Mouse (Mus musculus): ENCODE measurements at regions not wholly inside any gene's neighbourhood (a gene's known extent, or its start where the extent isn't known, plus 50 kb on each side); places are given as distances from the start of the nearest gene placed in this dataset.

DNA sequence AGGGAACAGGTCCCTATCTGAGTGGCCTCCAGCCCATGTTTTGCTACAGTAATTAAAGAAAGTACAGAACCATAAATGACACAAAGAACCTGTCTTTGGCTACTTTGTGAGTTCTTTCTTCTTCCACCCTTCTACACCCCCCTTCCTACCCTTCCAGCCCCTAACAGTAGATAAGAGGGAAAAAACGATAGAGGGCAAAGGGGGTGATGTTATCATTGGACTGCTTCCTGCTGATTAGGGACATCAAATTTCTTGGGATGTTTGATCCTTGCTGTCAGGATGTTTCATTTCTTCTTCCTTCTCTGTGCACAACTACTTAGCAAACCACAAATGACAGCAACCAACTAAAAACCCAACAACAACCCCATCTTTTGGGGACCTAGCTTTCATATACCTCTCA, 232.5 kb upstream of the Rpl38 start:
- in situ Hi-C loops (cut with MboI; ENCODE audit: low pct_unique_long_range_greater_than_20kb), result no loop called here
- DNase-seq (ENCODE audit: low read depth, low spot score) (no peak), ATAC-seq (no peak)
- ChIA-PET CTCF (no interaction called here), POLR2A (interaction anchor here (0.9 kb wide), 1 partner anchor 12 kb away, joined by 3 read pairs; no protein-coding TSS in a partner anchor)
- H3K27me3 ChIP-seq, result no peaks in the 10 kb centered on the region
- TF ChIP-seq CTCF (IDR thresholded peaks at IDR 0.05), result no peak

GRCm38 (mm10) chr11:114433561-114433960, 234.8 kb upstream of the Rpl38 start:
- TF ChIP-seq CTCF (IDR thresholded peaks at IDR 0.05), result no peak
- no peaks in the 10 kb centered on the region for H3K27me3 ChIP-seq
- ATAC-seq (peak; percentile 23), DNase-seq (ENCODE audit: low read depth, low spot score) (no peak)
- in situ Hi-C loops (cut with MboI; ENCODE audit: low pct_unique_long_range_greater_than_20kb), result no loop called here
- CTCF ChIA-PET, result no interaction called here
- POLR2A ChIA-PET, result no interaction called here

- ATAC-seq, result no peak
- no peaks in the 10 kb centered on the region for H3K27me3 ChIP-seq
- POLR2A ChIA-PET, result no interaction called here
- no peak for TF ChIP-seq CTCF (IDR thresholded peaks at IDR 0.05)
- CTCF ChIA-PET, result interaction anchor here (0.7 kb wide), 1 partner anchor 213 kb away, joined by 3 read pairs; no protein-coding TSS in a partner anchor
- no peak for DNase-seq (ENCODE audit: low read depth, low spot score)
- in situ Hi-C loops (cut with MboI; ENCODE audit: low pct_unique_long_range_greater_than_20kb), result no loop called here
Observed at GRCm38 (mm10) chr11:114425447-114425846, 242.9 kb upstream of the Rpl38 start.

- DNase-seq (ENCODE audit: low read depth, low spot score), result peak; percentile 46
- in situ Hi-C loops (cut with MboI; ENCODE audit: low pct_unique_long_range_greater_than_20kb), result no loop called here
- POLR2A ChIA-PET, result interaction anchor here (0.6 to 0.7 kb wide), 2 partner anchors 32 to 268 kb away, joined by 3 to 4 read pairs; no protein-coding TSS in a partner anchor
- no peaks in the 10 kb centered on the region for H3K27me3 ChIP-seq
- ATAC-seq, result peak; percentile 75
- CTCF ChIA-PET, result interaction anchor here (1.4 kb wide), 1 partner anchor 16 kb away, joined by 6 read pairs; no protein-coding TSS in a partner anchor
- TF ChIP-seq CTCF (IDR thresholded peaks at IDR 0.05), result no peak
Observed at GRCm38 (mm10) chr11:114423322-114423721, 245.0 kb upstream of the Rpl38 start.

DNA sequence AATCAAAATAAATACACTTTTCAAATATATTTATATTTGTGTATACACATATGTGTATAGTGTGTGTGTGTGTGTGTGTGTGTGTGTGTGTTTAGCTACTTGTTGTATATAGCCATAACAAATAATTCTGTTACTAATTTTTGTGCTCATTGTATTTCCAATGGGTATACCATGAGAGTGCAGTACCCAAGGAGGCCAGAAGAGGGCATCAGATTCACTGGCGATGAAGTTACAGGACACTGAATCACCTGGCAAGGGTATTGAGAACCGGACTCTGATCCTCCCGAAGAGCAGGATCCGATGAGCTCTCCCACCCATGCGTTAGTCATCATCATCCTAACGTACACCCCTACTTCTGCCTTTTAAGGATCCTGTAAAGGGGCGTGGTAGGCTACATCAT, 249.3 kb upstream of the Rpl38 start:
- in situ Hi-C loops (cut with MboI; ENCODE audit: low pct_unique_long_range_greater_than_20kb), result no loop called here
- ChIA-PET POLR2A (no interaction called here), CTCF (interaction anchor here (0.7 to 1.8 kb wide), 3 partner anchors 8 to 46 kb away, joined by 3 to 5 read pairs (median 4); no protein-coding TSS in a partner anchor)
- peak; percentile 55 for TF ChIP-seq CTCF (IDR thresholded peaks at IDR 0.05)
- no peaks in the 10 kb centered on the region for H3K27me3 ChIP-seq
- DNase-seq (ENCODE audit: low read depth, low spot score), result no peak
- no peak for ATAC-seq

- in situ Hi-C loops (cut with MboI; ENCODE audit: low pct_unique_long_range_greater_than_20kb), result no loop called here
- DNase-seq (ENCODE audit: low read depth, low spot score) (no peak), ATAC-seq (no peak)
- CTCF ChIA-PET, result no interaction called here
- POLR2A ChIA-PET, result interaction anchor here (0.9 kb wide), 1 partner anchor 9 kb away, joined by 3 read pairs; no protein-coding TSS in a partner anchor
- no peak for TF ChIP-seq CTCF (IDR thresholded peaks at IDR 0.05)
- no peaks in the 10 kb centered on the region for H3K27me3 ChIP-seq
Observed at GRCm38 (mm10) chr11:114416168-114416567, 252.2 kb upstream of the Rpl38 start.

- ChIA-PET CTCF (no interaction called here), POLR2A (no interaction called here)
- DNase-seq (ENCODE audit: low read depth, low spot score) (no peak), ATAC-seq (no peak)
- TF ChIP-seq CTCF (IDR thresholded peaks at IDR 0.05), result no peak
- H3K27me3 ChIP-seq, result no peaks in the 10 kb centered on the region
- in situ Hi-C loops (cut with MboI; ENCODE audit: low pct_unique_long_range_greater_than_20kb), result no loop called here
Observed at GRCm38 (mm10) chr11:114404401-114404800, 263.9 kb upstream of the Rpl38 start.

DNA sequence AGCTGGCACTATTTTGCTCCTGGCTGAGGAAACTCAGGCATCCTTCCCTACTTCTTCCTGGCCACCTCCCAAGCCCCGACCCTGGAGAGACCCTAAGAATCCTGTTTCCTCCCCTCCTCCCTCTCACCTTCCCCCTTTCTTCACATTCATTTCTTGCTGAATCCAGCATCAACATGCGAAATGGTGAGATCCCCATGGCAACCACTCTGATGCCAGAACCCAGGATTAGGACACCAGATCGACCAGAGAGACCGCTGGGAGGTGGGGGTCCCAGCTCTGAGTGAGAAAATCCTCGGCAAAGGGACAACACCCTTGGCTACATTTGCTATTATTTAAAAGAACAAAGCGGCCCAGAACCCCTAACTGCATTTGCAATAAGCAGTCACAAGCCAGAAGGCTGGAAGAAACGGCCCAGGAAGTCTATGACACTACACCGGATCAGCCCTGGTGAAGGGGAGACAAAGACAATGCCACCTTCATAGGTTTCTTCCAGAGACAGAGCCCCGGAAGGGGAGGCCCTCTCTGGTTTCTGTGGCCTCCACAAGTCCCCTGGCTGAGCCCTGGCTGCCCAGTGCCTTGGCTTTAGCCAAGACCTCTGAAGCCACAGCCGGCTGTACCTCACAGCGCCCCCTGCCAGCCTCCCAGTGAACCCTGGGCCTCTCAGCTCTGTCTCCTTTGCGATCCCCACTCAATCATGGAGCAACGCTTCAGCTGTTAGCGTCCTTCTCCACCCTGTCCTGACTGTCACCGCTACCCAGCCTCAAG, 265.6 kb upstream of the Rpl38 start:
- no peak for DNase-seq (ENCODE audit: low read depth, low spot score)
- in situ Hi-C loops (cut with MboI; ENCODE audit: low pct_unique_long_range_greater_than_20kb), result no loop called here
- POLR2A ChIA-PET, result no interaction called here
- no peak for ATAC-seq
- CTCF ChIA-PET, result interaction anchor here (1.0 kb wide), 1 partner anchor 45 kb away, joined by 3 read pairs; no protein-coding TSS in a partner anchor
- no peaks in the 10 kb centered on the region for H3K27me3 ChIP-seq
- peak; percentile 73 for TF ChIP-seq CTCF (IDR thresholded peaks at IDR 0.05)

DNA sequence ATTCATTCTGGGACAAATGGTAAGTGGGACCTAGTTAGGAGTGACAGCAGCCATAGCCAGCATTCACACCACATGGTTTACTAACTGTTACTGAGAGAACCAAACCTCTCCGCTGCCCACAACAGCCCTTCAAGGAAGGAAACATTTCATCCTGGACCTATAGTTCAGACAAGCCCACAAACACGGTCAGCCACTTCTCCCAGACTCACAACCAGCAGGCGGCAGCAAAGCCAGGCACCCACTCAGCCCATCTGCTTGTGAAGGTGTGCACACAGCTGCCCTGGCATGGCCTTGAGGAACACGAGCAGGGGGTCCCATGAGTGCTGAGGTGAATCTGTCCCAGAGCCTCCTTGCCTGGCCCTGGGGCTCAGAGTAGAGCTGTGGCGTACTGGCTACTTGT, 267.6 kb upstream of the Rpl38 start:
- TF ChIP-seq CTCF (IDR thresholded peaks at IDR 0.05), result no peak
- ChIA-PET POLR2A (no interaction called here), CTCF (no interaction called here)
- DNase-seq (ENCODE audit: low read depth, low spot score) (no peak), ATAC-seq (no peak)
- H3K27me3 ChIP-seq, result no peaks in the 10 kb centered on the region
- in situ Hi-C loops (cut with MboI; ENCODE audit: low pct_unique_long_range_greater_than_20kb), result no loop called here

DNA sequence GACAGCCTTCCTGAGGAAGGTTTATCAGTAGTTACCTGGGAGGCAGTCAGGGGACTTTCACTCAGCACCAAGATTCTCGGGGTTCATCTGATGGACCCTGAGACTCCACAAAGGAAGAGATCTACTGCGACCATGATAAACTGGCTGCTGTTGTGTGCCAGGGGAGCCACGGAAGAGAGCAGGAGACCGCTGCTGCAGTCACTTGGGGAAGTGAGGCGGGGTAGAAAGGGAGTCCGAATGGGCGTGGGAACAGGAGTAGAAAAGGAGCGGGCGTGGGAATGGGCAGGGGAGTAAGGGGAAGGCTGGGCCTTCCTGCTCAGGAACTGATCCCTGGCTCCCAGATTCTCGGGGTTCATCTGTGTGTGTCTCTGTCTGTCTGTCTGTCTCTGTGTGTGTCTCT, 276.2 kb upstream of the Rpl38 start:
- no peak for DNase-seq (ENCODE audit: low read depth, low spot score)
- TF ChIP-seq CTCF (IDR thresholded peaks at IDR 0.05), result no peak
- ATAC-seq, result no peak
- POLR2A ChIA-PET, result no interaction called here
- CTCF ChIA-PET, result no interaction called here
- no peaks in the 10 kb centered on the region for H3K27me3 ChIP-seq
- in situ Hi-C loops (cut with MboI; ENCODE audit: low pct_unique_long_range_greater_than_20kb), result no loop called here

- no peak for ATAC-seq
- in situ Hi-C loops (cut with MboI; ENCODE audit: low pct_unique_long_range_greater_than_20kb), result no loop called here
- POLR2A ChIA-PET, result no interaction called here
- no peak for TF ChIP-seq CTCF (IDR thresholded peaks at IDR 0.05)
- no peaks in the 10 kb centered on the region for H3K27me3 ChIP-seq
- DNase-seq (ENCODE audit: low read depth, low spot score), result no peak
- CTCF ChIA-PET, result no interaction called here
Observed at GRCm38 (mm10) chr11:114391553-114391952, 276.8 kb upstream of the Rpl38 start.
